Mouse (Mus musculus) forebrain, embryonic 11.5 days (tissue): ENCODE results near the gene Cd300ld4. TPM values are rescaled to one million over a fixed set of nuclear protein-coding genes. Genes with fewer than 3 reads are reported as not detected.
A peak's percentile ranks its signal among the peaks of the same experiment; 100 is the strongest.
"Not testable (repeated sequence)": the region's sequence is repeated elsewhere in the genome, so short reads cannot be mapped to it uniquely, and the experiment has no call there.

Experiments used
- ATAC-seq: fragments of 200-750 bp; cut with Nextera tagmentation; replicated peaks from 2 replicates; pipeline ENCODE4 v1.8.0; 2017; ENCODE audit warnings: moderate TSS enrichment; ENCODE audit not compliant: low FRiP score
- DNase-seq: peaks from one replicate; pipeline ENCODE4 v3.0.0-alpha.2; 2017; ENCODE audit warnings: low spot score
- H3K27ac ChIP-seq: fragments of 300-500 bp; sonication (generic); 2 replicates; pipeline ENCODE4 v1.5.1; 2014; ENCODE audit warnings: low read depth, low read length
- H3K27me3 ChIP-seq: fragments of 300-500 bp; sonication (generic); 2 replicates; pipeline ENCODE4 v1.6.1; 2014; ENCODE audit warnings: mild to moderate bottlenecking, low read length, mixed read lengths; ENCODE audit not compliant: control insufficient read depth, insufficient read depth
- H3K36me3 ChIP-seq: fragments of 300-500 bp; sonication (generic); 2 replicates; pipeline ENCODE4 v1.6.1; 2014; ENCODE audit warnings: mild to moderate bottlenecking, low read length, moderate library complexity, mixed read lengths; ENCODE audit not compliant: control insufficient read depth, insufficient read depth
- H3K4me1 ChIP-seq: fragments of 300-500 bp; sonication (generic); replicated peaks from 2 replicates; pipeline ENCODE4 v1.6.1; 2014; ENCODE audit warnings: low read length, mixed read lengths; ENCODE audit not compliant: control insufficient read depth, insufficient read depth
- H3K4me2 ChIP-seq: fragments of 300-500 bp; sonication (generic); 2 replicates; pipeline ENCODE4 v1.6.1; 2014; ENCODE audit warnings: low read depth, mild to moderate bottlenecking, low read length, moderate library complexity, mixed read lengths; ENCODE audit not compliant: severe bottlenecking
- H3K4me3 ChIP-seq: fragments of 300-500 bp; sonication (generic); 2 replicates; pipeline ENCODE4 v1.5.1; 2014; ENCODE audit warnings: low read depth, low read length
- H3K9ac ChIP-seq: fragments of 300-500 bp; sonication (generic); 2 replicates; pipeline ENCODE4 v1.6.1; 2014; ENCODE audit warnings: low read length
- H3K9me3 ChIP-seq: fragments of 300-500 bp; sonication (generic); 2 replicates; pipeline ENCODE4 v1.6.1; 2016; ENCODE audit warnings: low read length, mixed read lengths; ENCODE audit not compliant: control insufficient read depth
- WGBS: fragments of 180-500 bp; shearing (Covaris S2); extraction: QIAGEN DNeasy Blood & Tissue Kit; methylation state at CpG from one replicate; pipeline ENCODE4 v1.1.7; 2014; 5-methylcytosine and 5-hydroxymethylcytosine counted together
- polyA plus RNA-seq: library from polyadenylated mRNA; unstranded; fragments of >200 nt; fragmentation: Nextera tagmentation; extraction: Ambion mirVana; gene quantifications from 2 replicates; pipeline ENCODE4 v1.2.1, GENCODE M21; 2014

Cd300ld4 gene
- polyA plus RNA-seq = not detected in 2 replicates

DNA sequence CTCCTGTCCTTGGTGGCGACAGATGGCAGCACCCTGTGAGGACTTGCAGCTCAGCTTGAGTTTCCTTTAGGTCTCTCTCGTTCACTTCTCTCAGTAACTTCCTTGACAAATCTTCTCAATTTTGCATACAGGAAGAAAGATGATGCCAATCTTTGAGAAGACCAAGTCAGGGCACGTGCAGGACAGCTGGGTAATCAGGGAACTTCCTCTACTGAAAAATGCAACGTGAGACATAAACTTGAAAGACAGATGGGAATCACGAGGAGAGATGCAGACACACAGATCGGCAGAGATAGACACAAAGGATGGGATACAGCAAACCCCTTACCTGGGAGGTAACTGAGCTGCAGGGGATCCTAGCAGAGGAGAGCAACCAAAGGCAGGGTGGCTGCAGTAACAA is at the start of gene Cd300ld4:
Gene Cd300ld4 (minus strand): TSS at position 101 of the 400 bp plus-strand sequence.
- H3K27me3 ChIP-seq, H3K4me2 ChIP-seq, H3K9ac ChIP-seq, H3K36me3 ChIP-seq, ATAC-seq, H3K9me3 ChIP-seq, H3K4me3 ChIP-seq, H3K27ac ChIP-seq, H3K4me1 ChIP-seq, DNase-seq: not testable (repeated sequence)
- WGBS = no CpG with 5 or more reads among the region's 6 CpGs

GRCm38 (mm10) chr11:115075859-115076258 is 49.0 kb upstream of the Cd300ld4 start:
- H3K4me2 ChIP-seq = no peak overlapping the region
- peaks cover 7% of the 10 kb centered on the region; the same call in 1 of the 2 replicates for H3K4me1 ChIP-seq
- no peaks in the 10 kb centered on the region for H3K27me3 ChIP-seq
- H3K9ac ChIP-seq = no peak overlapping the region
- H3K36me3 ChIP-seq = no peaks in the 10 kb centered on the region
- H3K9me3 ChIP-seq = no peaks in the 10 kb centered on the region
- no peak for DNase-seq
- WGBS = 79% methylated on average over 5 of the region's 5 CpGs
- ATAC-seq = no peak
- no peak overlapping the region for H3K27ac ChIP-seq
- no peak overlapping the region for H3K4me3 ChIP-seq

GRCm38 (mm10) chr11:115075407-115075806 is 48.6 kb upstream of the Cd300ld4 start:
- H3K36me3 ChIP-seq = no peaks in the 10 kb centered on the region
- H3K4me3 ChIP-seq = no peak overlapping the region
- DNase-seq (no peak), ATAC-seq (no peak)
- H3K27me3 ChIP-seq = no peaks in the 10 kb centered on the region
- H3K27ac ChIP-seq = no peak overlapping the region
- H3K9me3 ChIP-seq = no peaks in the 10 kb centered on the region
- peaks cover 7% of the 10 kb centered on the region; the same call in 1 of the 2 replicates for H3K4me1 ChIP-seq
- 87% methylated on average over 7 of the region's 7 CpGs for WGBS
- H3K9ac ChIP-seq = no peak overlapping the region
- H3K4me2 ChIP-seq = no peak overlapping the region

- peaks cover 7% of the 10 kb centered on the region; the same call in 1 of the 2 replicates for H3K4me1 ChIP-seq
- no peak overlapping the region for H3K4me2 ChIP-seq
- H3K4me3 ChIP-seq = no peak overlapping the region
- ATAC-seq (no peak), DNase-seq (no peak)
- no peaks in the 10 kb centered on the region for H3K27me3 ChIP-seq
- no peak overlapping the region for H3K27ac ChIP-seq
- no peaks in the 10 kb centered on the region for H3K9me3 ChIP-seq
- WGBS = 68% methylated on average over 5 of the region's 5 CpGs
- H3K9ac ChIP-seq = no peak overlapping the region
- H3K36me3 ChIP-seq = no peaks in the 10 kb centered on the region
Measured at GRCm38 (mm10) chr11:115073002-115073401, 46.2 kb upstream of the Cd300ld4 start.

DNA sequence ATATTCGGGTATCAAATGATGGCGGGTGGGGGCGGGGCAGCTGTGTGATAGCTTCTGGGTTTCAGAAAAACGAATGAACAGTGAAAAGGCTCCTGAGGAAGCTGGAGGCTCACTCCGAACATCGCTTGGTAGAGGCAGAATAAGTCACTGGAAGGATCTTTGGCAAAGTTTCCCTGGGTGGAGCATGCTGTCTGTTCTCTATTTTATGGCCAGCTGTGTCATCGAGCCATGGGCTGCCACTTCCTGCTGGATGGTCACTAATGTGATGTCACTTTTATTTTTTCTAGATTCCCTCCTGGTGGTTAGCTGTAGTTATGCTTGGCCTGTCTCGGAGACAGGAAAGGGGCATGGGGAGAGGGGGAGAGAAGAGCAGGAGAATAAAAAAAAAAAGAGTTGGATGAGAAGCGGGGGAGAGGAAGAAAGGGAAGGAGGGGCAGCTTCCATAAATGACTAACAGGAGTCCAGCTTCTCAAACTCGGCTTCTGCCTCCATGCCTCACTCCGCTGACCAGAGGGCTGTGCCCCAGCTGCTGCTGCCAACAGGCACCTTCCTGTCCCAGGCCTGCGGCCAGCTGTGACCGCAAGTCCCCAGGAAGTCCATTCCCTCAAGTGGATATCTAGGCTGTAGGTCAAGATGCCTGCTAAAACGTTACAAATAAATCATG is 45.0 kb upstream of the Cd300ld4 start:
- no peak overlapping the region for H3K4me3 ChIP-seq
- WGBS = 21% methylated on average over 14 of the region's 14 CpGs
- H3K36me3 ChIP-seq = no peaks in the 10 kb centered on the region
- H3K9ac ChIP-seq = no peak overlapping the region; the same call in 1 of the 2 replicates
- H3K9me3 ChIP-seq = no peaks in the 10 kb centered on the region
- H3K27me3 ChIP-seq = no peaks in the 10 kb centered on the region
- peaks cover 7% of the 10 kb centered on the region; the same call in 1 of the 2 replicates for H3K4me1 ChIP-seq
- DNase-seq (no peak), ATAC-seq (no peak)
- H3K27ac ChIP-seq = no peak overlapping the region
- H3K4me2 ChIP-seq = peak overlapping the region; percentile 3; the same call in 1 of the 2 replicates

- WGBS = 6% methylated on average over 9 of the region's 9 CpGs
Measured at GRCm38 (mm10) chr11:115071015-115071551, 44.3 kb upstream of the Cd300ld4 start.

GRCm38 (mm10) chr11:115066768-115067167 is 40.0 kb upstream of the Cd300ld4 start:
- DNase-seq = no peak
- H3K27me3 ChIP-seq = no peaks in the 10 kb centered on the region
- H3K4me3 ChIP-seq = no peak overlapping the region
- H3K9me3 ChIP-seq = no peaks in the 10 kb centered on the region
- no peak overlapping the region for H3K27ac ChIP-seq
- 82% methylated on average over 6 of the region's 6 CpGs for WGBS
- ATAC-seq = no peak
- no peak overlapping the region for H3K9ac ChIP-seq
- H3K36me3 ChIP-seq = no peaks in the 10 kb centered on the region
- no peak overlapping the region for H3K4me2 ChIP-seq
- H3K4me1 ChIP-seq = peaks cover 5% of the 10 kb centered on the region; the same call in 1 of the 2 replicates

More at GRCm38 (mm10) chr11:115071015-115071551, 44.3 kb upstream of the Cd300ld4 start:
- no peak overlapping the region for H3K4me3 ChIP-seq
- H3K36me3 ChIP-seq = no peaks in the 10 kb centered on the region
- no peak for DNase-seq
- no peak overlapping the region for H3K27ac ChIP-seq
- no peak overlapping the region; the same call in 1 of the 2 replicates for H3K9ac ChIP-seq
- H3K9me3 ChIP-seq = no peaks in the 10 kb centered on the region
- H3K4me1 ChIP-seq = peaks cover 7% of the 10 kb centered on the region; the same call in 1 of the 2 replicates
- no peaks in the 10 kb centered on the region for H3K27me3 ChIP-seq
- H3K4me2 ChIP-seq = peak overlapping the region; percentile 3; the same call in 1 of the 2 replicates
- ATAC-seq = no peak

DNA sequence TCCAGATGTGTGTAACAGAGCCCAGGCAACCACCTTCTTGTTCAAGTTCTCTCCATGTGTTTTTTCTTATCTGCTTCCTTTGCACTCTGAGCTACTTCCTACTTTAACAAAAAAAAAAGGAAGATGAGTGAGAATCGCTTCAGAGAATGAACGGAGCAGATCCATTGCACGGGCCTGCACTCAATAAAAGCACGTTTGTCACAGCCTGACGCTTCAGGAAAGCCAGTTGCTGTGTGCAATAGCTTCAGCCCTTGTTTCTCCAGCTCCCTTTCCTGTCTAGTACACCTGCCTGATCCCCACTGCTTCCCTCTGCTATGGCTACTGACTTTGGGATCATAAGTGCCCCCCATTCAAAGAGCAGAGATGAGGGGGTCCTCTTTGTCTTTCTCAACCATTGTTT is 35.3 kb upstream of the Cd300ld4 start, which contains the start of gene Cd300e:
Gene Cd300e (minus strand): TSS at position 101 of the 400 bp plus-strand sequence.
- Histone ChIP-seq H3K4me1 (no peaks in the 10 kb centered on the region), H3K9me3 (no peaks in the 10 kb centered on the region), H3K27me3 (no peaks in the 10 kb centered on the region), H3K4me3 (no peak within 1 kb of the TSS), H3K4me2 (no peak within 1 kb of the TSS), H3K27ac (no peak within 1 kb of the TSS), H3K9ac (no peak within 1 kb of the TSS), H3K36me3 (no peaks in the 10 kb centered on the region)
- DNase-seq (no peak), ATAC-seq (no peak)
- 29% methylated on average over 5 of the region's 5 CpGs for WGBS
